Mouse (Mus musculus) adrenal gland, postnatal 10 days (tissue): Measurements from ENCODE around the gene Ttpal. TPM values are rescaled to one million over a fixed set of nuclear protein-coding genes. Genes with fewer than 3 reads are reported as not detected.
"Not testable (repeated sequence)": the region's sequence is repeated elsewhere in the genome, so short reads cannot be mapped to it uniquely, and the experiment has no call there.

Source experiments
- DNase-seq: peaks from one replicate; pipeline ENCODE4 v3.0.0; 2021; ENCODE audit warnings: mixed read lengths
- total RNA-seq, 2 experiments: library from RNA; stranded (reverse); gene quantifications; 2 replicates each; pipeline ENCODE4 v1.2.3; 2021

The Ttpal gene
- total RNA-seq, 2 experiments from 2014 or later = 24.8 to 26.4 TPM

- DNase-seq = peak; percentile 52
These were observed 10.0 kb upstream of the Ttpal start for GRCm38 (mm10) chr2:163592084-163592483.

- DNase-seq = no peak
These were observed 8.4 kb upstream of the Ttpal start for GRCm38 (mm10) chr2:163593636-163594282.

DNA sequence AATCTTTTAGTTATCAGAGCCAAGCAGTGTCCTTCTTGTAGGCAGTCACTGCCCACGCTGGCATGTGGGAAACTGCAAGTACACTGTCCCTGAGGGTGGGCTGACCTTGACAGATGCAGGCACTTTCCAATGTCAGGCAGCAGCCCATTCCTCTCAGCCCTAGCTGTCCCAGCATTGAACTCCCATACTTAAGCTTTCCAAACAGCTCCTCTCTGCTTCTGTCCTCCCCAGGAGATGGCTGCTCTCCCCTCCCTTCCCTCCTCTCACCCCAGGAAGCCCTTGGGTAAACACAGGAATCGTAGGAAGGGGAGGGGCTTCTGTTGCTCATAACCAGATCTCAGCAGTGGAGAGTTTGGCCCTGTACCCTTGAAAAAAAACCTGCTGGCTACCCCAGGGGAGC, 7.0 kb upstream of the Ttpal start:
- peak; percentile 40 for DNase-seq

DNA sequence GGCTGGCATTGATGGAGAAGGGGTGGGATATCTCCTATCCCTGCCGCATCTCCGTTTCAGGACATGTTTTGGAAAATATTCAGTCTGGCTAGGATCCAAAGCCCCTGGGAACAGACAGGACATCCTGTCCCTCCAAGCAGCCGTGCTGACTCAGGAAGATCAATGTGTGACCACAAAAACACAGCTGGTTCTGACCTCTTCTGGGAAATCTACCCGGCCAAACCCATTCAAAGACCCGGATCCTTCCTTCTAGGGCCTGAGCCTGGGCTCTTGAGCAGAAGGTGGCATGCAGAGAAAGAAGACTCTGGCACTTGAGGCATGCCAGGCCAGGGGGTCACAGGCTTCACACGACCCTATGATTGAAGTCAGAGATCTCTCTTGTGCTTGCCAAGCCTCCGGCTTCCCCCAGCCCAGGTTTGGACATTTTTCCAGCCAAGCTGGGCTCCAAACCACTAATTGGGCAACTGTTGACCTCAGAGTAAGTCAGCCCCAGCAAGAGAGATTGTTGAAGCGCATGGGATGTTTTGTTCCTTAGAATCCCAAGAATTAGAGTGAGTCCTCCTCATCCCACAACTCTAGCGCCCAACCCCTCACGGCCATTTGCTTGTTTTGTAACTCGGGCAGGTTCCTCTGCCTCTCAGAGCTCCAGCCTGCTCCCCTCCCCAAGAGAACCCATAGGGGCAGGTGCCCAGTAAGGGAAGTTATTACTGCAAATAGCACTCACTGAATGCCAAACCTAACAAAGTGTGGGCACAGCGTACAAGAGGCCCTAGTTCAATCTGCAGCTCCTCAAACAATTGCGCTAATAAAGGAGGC, 5.8 kb upstream of the Ttpal start:
- peak; percentile 51 for DNase-seq

- no peak for DNase-seq
These were observed 5.3 kb upstream of the Ttpal start for GRCm38 (mm10) chr2:163596873-163597155.

- DNase-seq = peak; percentile 67
These were observed 4.5 kb upstream of the Ttpal start for GRCm38 (mm10) chr2:163597661-163598060.

GRCm38 (mm10) chr2:163599226-163599625, 2.9 kb upstream of the Ttpal start:
- DNase-seq = peak; percentile 84

DNA sequence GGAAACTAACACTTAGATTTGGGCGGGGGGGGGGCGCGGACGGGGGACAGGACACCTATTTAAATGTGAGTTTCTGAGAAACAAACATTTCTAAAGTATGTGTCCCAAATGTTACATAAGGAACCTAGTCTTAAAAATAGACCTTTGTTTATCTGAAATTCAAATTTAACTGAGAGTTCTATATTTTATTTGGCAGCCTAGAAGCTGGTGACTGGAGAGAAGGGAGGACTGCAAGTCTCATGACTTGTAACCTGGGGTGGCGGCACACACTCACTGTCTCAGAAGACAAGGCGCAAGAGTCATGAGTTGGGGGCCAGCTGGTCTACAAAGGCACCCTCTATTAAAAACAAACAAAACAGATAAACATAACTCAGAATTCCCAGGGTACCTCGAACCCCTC, 1.0 kb upstream of the Ttpal start:
- no peak for DNase-seq

DNA sequence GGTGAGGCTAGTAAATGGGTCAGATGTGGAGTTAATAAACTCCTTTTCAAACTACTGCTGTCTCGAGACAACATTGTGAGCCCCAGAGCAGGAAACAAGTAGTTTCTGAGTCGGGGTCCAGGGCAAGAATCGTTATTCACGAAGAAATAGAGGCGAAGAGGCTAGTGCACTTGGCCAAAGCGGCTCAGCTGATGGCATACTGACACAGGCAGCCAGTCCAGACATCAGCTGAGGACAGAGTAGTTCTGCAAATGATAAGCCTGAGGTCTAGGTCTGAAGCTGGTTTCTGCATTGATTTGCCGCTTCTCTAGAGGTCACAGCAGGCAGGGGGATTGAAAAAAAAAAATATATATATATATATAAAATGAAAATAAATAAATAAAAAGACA, 408 bp upstream of the Ttpal start:
- DNase-seq = no peak

GRCm38 (mm10) chr2:163606161-163606560, 4.0 kb downstream of the Ttpal start:
- no peak for DNase-seq

- DNase-seq = no peak
These were observed 5.9 kb downstream of the Ttpal start for GRCm38 (mm10) chr2:163608008-163608407.

- peak; percentile 63 for DNase-seq
These were observed 7.3 kb downstream of the Ttpal start for GRCm38 (mm10) chr2:163609281-163609975.

DNA sequence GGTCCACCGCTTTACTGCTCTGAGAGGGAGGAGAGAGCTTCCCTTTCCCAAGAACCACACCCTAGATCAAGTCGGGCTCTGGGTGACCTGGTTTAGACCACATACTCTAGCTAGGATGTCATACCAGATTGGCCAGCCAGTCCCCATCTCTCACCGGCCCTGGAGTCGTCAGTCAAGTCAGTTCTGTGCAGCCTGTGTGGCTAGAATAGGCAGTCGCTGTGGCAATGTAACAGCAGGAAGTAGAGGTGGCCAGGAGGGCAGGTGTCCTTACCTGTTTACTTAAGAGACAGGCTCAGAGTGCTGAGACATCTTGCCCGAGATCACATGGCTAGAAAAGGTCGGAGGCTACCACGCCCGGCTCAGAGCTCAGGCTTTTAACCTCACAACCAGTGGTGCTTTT, 9.1 kb downstream of the Ttpal start:
- no peak for DNase-seq

DNA sequence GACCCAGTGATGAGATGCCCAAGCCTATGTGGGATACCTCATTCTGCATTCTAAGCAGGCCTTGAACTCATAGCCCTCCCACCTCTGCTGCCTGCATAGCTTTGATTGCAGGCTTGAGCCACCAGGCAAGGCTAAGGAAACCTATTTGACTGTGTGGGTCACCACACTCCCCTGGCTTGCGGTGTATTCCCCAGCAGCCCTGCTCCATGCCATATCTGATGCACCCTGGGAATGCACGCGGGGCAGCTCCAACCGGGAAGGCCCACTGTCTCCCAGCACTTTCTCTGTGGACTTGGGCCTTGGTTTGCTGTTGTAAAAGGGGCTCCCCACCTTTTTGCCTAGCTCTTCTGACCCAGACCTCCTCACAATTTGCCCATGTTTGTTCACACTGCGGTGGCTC, 11.1 kb downstream of the Ttpal start:
- DNase-seq = no peak

DNA sequence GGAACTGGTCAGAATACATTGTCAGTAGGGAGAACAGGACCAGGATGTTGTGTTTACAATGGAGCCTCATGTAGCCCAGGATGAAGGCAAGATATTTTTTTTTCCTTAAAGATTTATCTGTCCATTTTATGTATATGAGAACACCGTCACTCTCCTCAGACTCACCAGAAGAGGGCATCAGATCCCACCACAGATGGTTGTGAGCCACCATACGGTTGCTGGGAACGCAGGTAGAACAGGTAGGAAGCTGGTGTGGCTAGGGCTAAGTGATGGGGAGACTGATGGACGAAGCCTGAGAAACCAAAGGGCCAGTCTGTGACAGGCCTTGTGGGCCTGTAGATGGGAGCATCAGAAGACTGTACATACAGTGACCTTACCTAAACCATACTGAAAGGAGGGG, 11.9 kb downstream of the Ttpal start:
- DNase-seq = no peak

DNA sequence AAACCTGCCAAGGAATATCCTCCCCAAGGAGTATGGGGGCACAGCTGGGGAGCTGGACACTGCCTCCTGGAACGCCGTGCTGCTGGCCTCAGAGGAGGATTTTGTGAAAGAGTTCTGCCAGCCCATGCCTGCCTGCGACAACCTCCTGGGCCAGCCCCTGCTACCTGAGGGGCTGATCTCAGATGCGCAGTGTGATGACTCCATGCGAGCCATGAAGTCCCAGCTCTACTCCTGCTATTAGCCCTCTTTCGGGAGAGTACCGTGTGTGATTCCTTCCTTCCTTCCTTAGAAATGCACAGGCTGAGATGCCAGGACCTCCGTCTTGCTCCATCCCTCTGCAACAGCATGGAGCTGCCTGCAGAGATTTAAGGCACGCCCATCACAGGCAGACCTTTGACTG, 13.3 kb downstream of the Ttpal start:
- no peak for DNase-seq

DNA sequence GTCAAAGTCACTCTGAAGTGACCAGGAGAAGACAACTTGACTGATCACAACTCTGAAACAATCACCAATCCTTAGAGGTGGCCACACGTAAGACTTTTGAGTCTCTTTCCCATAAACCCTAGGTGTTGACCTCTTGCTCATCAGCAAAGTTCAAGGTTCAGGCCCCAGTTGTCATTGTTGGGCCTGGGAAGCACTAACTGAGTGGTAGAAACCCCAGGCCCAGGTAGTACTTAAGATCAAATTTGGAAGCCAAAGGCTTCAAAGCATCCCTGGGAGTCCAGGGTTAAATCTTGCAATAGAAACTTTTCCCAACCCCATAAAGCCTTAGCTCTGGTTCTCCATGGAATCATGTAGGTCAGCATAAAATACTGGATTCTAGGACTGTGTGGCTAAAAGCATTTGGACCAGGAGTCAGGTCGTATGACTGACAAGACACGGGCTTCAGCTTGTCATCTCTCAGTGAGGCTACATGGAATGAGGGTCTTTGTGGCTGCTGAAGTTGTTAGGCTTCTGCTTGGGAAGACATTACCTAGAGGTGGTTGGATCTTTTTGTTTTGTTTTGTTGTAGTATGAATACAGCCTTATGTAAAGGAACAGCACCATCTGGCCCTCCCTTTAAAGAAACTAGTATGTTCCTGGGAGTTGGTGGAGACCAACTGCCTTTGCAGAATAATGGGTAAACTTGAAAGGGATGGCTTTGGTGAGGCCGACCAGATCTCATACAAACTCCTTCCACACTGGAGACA, 14.0 kb downstream of the Ttpal start:
- DNase-seq = no peak

DNA sequence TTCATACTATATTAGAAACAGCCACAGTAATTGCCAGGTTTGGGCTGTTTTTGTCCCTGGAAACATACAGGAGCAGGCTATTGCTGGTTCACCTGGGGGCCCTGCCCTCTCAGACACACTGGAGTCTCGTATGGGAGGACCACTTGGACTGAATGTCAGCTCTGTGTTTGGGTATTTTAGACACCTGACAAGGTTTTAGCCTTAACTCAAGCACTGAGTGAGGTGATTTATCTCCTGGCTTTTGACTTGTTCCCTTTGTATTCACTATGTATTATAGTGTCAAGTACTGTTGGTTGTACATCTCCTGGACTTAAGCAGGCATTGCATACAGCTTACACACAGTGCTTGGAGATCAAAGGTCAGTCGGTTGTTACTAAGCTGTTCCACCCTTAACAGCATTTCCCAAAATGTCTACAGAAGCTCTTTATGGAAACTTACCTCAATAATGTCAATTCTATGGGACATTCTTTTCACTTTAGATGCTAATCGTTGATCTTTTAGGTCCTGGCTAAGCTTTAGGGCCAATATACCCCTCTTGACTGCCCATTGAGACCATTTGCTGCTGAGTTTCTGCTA, 14.6 kb downstream of the Ttpal start:
- DNase-seq = no peak

- no peak for DNase-seq
These were observed 15.2 kb downstream of the Ttpal start for GRCm38 (mm10) chr2:163617232-163617863.

DNA sequence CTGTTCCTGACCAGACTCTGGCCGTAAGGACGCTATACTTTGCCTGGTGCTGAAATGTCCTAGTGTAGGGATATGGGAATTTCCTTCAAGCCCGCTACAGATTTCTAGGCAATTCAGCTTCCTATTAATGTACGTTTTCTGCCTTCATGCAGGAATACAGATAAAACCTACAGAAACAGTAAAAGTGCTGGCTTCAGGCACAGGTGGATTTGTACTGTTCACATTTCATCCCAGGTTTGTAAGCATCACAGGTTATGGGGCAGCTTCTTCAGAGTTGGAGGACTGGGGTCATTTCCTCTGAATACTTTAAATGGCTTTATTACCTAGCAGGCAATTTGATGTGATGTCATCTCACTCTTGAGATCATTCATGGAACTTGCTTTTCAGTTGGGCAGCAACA, 15.8 kb downstream of the Ttpal start:
- DNase-seq = no peak

- DNase-seq = no peak
These were observed 18.3 kb downstream of the Ttpal start for GRCm38 (mm10) chr2:163620451-163620850.

GRCm38 (mm10) chr2:163621401-163621800, 19.3 kb downstream of the Ttpal start:
- not testable (repeated sequence) for DNase-seq
